Mouse (Mus musculus) intestine, postnatal 0 days (tissue): Measurements from ENCODE around the gene Pla2g4f. TPM values are rescaled to one million over a fixed set of nuclear protein-coding genes. Genes with fewer than 3 reads are reported as not detected.

Source experiments
- ATAC-seq: fragments of 200-750 bp; cut with Nextera tagmentation; 2 replicates; pipeline ENCODE4 v1.8.0; 2017; ENCODE audit warnings: mild to moderate bottlenecking, moderate TSS enrichment, moderate library complexity
- H3K27ac ChIP-seq: fragments of 300-500 bp; sonication (generic); 2 replicates; pipeline ENCODE4 v1.5.1; 2014; ENCODE audit warnings: mild to moderate bottlenecking, low read depth, low read length, moderate library complexity
- H3K27me3 ChIP-seq: fragments of 300-500 bp; sonication (generic); replicated peaks from 2 replicates; pipeline ENCODE4 v1.6.1; 2014; ENCODE audit warnings: low read length, mixed read lengths; ENCODE audit not compliant: control insufficient read depth, insufficient read depth
- H3K36me3 ChIP-seq: fragments of 300-500 bp; sonication (generic); 2 replicates; pipeline ENCODE4 v1.6.1; 2014; ENCODE audit warnings: mild to moderate bottlenecking, moderate library complexity; ENCODE audit not compliant: control insufficient read depth, insufficient read depth
- H3K4me1 ChIP-seq: fragments of 300-500 bp; sonication (generic); replicated peaks from 2 replicates; pipeline ENCODE4 v1.6.1; 2014; ENCODE audit warnings: antibody characterized with exemption, low read length, mixed read lengths; ENCODE audit not compliant: control insufficient read depth, insufficient read depth
- H3K4me2 ChIP-seq: fragments of 300-500 bp; sonication (generic); replicated peaks from 2 replicates; pipeline ENCODE4 v1.6.1; 2014; ENCODE audit warnings: low read depth, mild to moderate bottlenecking, moderate library complexity
- H3K4me3 ChIP-seq: fragments of 300-500 bp; sonication (generic); 2 replicates; pipeline ENCODE4 v1.5.1; 2014; ENCODE audit warnings: low read depth, low read length
- H3K9ac ChIP-seq: fragments of 300-500 bp; sonication (generic); 2 replicates; pipeline ENCODE4 v1.6.1; 2014; ENCODE audit warnings: mild to moderate bottlenecking, low read depth, low read length
- H3K9me3 ChIP-seq: fragments of 300-500 bp; sonication (generic); 2 replicates; pipeline ENCODE4 v1.6.1; 2016; ENCODE audit warnings: mixed run types; ENCODE audit not compliant: control insufficient read depth
- CTCF ChIP-seq: sonication (generic); IDR thresholded peaks from 2 replicates; pipeline ENCODE4 v1.5.1; 2016; ENCODE audit warnings: low read depth, mild to moderate bottlenecking, control low read depth, antibody characterized with exemption, moderate library complexity
- WGBS: fragments of 180-500 bp; shearing (Covaris S2); extraction: QIAGEN DNeasy Blood & Tissue Kit; methylation state at CpG from one replicate; pipeline ENCODE4 v1.1.7; 2014; 5-methylcytosine and 5-hydroxymethylcytosine counted together
- polyA plus RNA-seq: library from polyadenylated mRNA; unstranded; fragments of >200 nt; fragmentation: Nextera tagmentation; extraction: Ambion mirVana; gene quantifications from 2 replicates; pipeline ENCODE4 v1.2.1, GENCODE M21; 2015

Gene Pla2g4f
- polyA plus RNA-seq, 1 experiment from 2014 or later = 1.8 TPM

DNA sequence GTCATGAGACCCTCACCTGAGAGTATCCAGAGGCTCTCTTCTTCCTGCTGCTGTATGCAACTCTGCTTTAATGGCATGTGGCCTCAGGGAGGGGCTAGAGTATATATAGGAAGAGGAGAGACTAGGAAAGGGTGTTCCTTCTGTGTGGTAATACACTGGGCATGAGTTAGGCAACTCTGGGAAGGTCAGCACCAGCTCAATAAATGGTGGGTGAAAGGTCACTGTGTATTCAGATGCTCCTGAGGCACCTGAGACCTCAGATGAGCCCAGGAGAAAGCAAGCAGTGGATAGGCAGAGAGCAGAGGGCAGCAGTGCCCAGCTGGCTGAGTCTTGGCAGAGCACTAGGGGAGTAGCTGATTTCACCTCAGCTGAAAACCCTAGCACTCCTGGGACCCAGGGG, 29.3 kb downstream of the Pla2g4f start:
- TF ChIP-seq CTCF = no peak
- no peaks in the 10 kb centered on the region for H3K36me3 ChIP-seq
- ATAC-seq = peak; percentile 56; the same call in 1 of the 2 replicates
- no peak overlapping the region for H3K27ac ChIP-seq
- H3K27me3 ChIP-seq = no peaks in the 10 kb centered on the region
- H3K9me3 ChIP-seq = no peaks in the 10 kb centered on the region
- H3K4me3 ChIP-seq = no peak overlapping the region
- H3K4me1 ChIP-seq = no peaks in the 10 kb centered on the region
- H3K4me2 ChIP-seq = no peak overlapping the region
- H3K9ac ChIP-seq = no peak overlapping the region

DNA sequence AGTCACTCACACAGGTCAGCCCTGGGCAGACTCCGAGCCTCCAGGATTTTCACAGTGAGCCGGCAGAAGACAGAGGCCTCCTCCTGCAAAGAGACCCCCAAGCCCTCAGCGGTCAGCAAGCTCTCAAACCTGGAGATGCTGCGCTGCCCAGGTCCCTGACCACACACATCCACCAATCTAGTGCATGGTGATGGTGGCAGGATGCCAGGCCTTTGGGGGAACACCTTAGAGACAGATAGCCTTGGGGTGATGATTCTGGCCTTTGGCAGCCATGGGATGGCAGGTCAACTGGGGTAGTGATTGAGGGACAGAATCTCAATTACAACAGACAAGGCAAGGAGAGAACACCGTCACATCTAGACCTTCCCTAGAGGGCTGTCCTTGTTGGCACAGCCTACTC, 29.9 kb downstream of the Pla2g4f start:
- WGBS = 82% methylated on average over 5 of the region's 5 CpGs
- no peaks in the 10 kb centered on the region for H3K36me3 ChIP-seq
- no peaks in the 10 kb centered on the region for H3K9me3 ChIP-seq
- H3K4me1 ChIP-seq = no peaks in the 10 kb centered on the region
- H3K27me3 ChIP-seq = no peaks in the 10 kb centered on the region
- no peak overlapping the region for H3K9ac ChIP-seq
- no peak for ATAC-seq
- no peak overlapping the region for H3K27ac ChIP-seq
- no peak overlapping the region for H3K4me2 ChIP-seq
- H3K4me3 ChIP-seq = no peak overlapping the region
- no peak for TF ChIP-seq CTCF

DNA sequence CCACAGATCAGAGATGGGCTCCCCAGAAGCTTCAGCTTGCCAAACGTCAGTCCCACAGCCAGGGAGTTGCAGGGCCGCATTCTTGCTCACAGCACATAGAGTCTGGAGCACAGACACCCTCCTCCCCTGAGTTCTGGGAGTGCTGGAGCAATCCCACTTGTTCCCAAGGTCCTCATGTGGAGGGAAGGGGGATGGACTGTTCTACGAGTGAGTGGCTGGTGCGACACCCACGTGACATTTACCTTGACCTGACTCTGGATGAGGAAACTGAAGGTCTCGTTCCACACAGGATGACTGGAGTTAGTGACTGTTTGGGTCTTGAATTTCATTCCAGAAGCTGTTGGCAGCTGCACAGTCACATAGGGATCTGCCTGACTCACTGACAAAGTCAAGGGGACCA, 30.4 kb downstream of the Pla2g4f start:
- Histone ChIP-seq H3K4me1 (no peaks in the 10 kb centered on the region), H3K9ac (no peak overlapping the region), H3K4me2 (no peak overlapping the region), H3K27me3 (no peaks in the 10 kb centered on the region), H3K27ac (no peak overlapping the region), H3K4me3 (no peak overlapping the region), H3K36me3 (no peaks in the 10 kb centered on the region), H3K9me3 (no peaks in the 10 kb centered on the region)
- WGBS = 38% methylated on average over 6 of the region's 6 CpGs
- no peak for ATAC-seq
- no peak for TF ChIP-seq CTCF

DNA sequence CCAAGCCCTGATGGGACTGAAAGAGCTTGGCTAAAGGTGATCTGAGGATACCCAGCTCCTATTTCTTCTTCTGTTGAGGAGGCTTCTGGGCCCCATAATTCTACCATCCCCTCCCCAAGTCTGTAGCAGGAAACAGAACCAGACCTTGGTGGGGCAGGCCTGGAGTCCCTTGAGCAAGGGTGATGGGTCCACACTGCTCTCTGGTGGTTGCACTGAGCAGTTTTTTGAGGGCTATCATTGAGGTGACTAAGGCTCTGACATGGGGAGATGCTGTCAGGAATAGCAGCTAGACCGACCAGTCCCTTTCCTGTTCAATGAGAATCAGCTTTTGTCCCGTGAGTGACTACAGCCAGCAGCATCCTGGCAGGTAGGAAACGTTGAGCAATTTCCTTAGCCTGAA, 32.7 kb downstream of the Pla2g4f start:
- Histone ChIP-seq H3K4me2 (no peak overlapping the region), H3K9ac (no peak overlapping the region), H3K27ac (no peak overlapping the region), H3K9me3 (no peaks in the 10 kb centered on the region), H3K36me3 (no peaks in the 10 kb centered on the region), H3K4me3 (no peak overlapping the region), H3K27me3 (no peaks in the 10 kb centered on the region), H3K4me1 (no peaks in the 10 kb centered on the region)
- peak; percentile 60 for TF ChIP-seq CTCF
- WGBS = 56% methylated on average over 3 of the region's 3 CpGs
- ATAC-seq = no peak

GRCm38 (mm10) chr2:120279961-120280360, 34.0 kb downstream of the Pla2g4f start:
- Histone ChIP-seq H3K27me3 (no peaks in the 10 kb centered on the region), H3K36me3 (no peaks in the 10 kb centered on the region), H3K4me2 (no peak overlapping the region), H3K4me3 (no peak overlapping the region), H3K9me3 (no peaks in the 10 kb centered on the region), H3K9ac (no peak overlapping the region), H3K27ac (no peak overlapping the region), H3K4me1 (no peaks in the 10 kb centered on the region)
- peak; percentile 86 for TF ChIP-seq CTCF
- WGBS = 15% methylated on average over 8 of the region's 8 CpGs
- ATAC-seq = no peak

DNA sequence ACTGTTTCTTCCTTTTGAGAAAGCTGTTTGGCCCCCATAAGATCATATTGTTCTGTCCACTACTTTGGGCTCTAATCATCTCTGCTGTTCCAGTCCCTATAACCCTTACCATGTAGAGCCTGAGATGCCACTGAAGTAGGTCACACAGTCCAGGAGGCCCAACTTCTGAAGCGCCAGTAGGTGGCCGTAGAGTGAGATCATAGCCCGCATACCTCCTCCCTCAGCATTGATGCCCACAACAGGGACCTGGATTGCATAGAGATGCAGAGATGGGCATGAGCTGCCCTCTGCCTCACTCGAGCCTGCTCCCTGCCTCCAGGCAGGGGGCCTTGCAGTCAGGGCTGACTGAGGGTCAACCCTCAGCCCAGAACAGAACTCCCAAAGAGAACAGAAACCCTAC, 37.0 kb downstream of the Pla2g4f start:
- Histone ChIP-seq H3K27me3 (no peaks in the 10 kb centered on the region), H3K4me3 (no peak overlapping the region), H3K36me3 (no peaks in the 10 kb centered on the region), H3K9me3 (no peaks in the 10 kb centered on the region), H3K4me2 (no peak overlapping the region), H3K9ac (no peak overlapping the region), H3K4me1 (no peaks in the 10 kb centered on the region), H3K27ac (no peak overlapping the region)
- no peak for ATAC-seq
- 78% methylated on average over 4 of the region's 4 CpGs for WGBS
- TF ChIP-seq CTCF = no peak

GRCm38 (mm10) chr2:120268635-120269034, 45.3 kb downstream of the Pla2g4f start:
- Histone ChIP-seq H3K4me1 (no peaks in the 10 kb centered on the region), H3K27me3 (peaks cover 4% of the 10 kb centered on the region; the same call in 1 of the 2 replicates), H3K36me3 (no peaks in the 10 kb centered on the region), H3K4me3 (no peak overlapping the region), H3K9ac (no peak overlapping the region), H3K27ac (no peak overlapping the region), H3K4me2 (peak overlapping the region; percentile 41), H3K9me3 (no peaks in the 10 kb centered on the region)
- 1% methylated on average over 9 of the region's 9 CpGs for WGBS
- TF ChIP-seq CTCF = peak; percentile 60
- ATAC-seq = no peak
